Mouse (Mus musculus): ENCODE results near the gene Tmem60. TPM values are rescaled to one million over a fixed set of nuclear protein-coding genes. Genes with fewer than 3 reads are reported as not detected.

Tmem60 gene
- total RNA-seq, 2 experiments from 2014 or later = 22.0 to 23.3 TPM

DNA sequence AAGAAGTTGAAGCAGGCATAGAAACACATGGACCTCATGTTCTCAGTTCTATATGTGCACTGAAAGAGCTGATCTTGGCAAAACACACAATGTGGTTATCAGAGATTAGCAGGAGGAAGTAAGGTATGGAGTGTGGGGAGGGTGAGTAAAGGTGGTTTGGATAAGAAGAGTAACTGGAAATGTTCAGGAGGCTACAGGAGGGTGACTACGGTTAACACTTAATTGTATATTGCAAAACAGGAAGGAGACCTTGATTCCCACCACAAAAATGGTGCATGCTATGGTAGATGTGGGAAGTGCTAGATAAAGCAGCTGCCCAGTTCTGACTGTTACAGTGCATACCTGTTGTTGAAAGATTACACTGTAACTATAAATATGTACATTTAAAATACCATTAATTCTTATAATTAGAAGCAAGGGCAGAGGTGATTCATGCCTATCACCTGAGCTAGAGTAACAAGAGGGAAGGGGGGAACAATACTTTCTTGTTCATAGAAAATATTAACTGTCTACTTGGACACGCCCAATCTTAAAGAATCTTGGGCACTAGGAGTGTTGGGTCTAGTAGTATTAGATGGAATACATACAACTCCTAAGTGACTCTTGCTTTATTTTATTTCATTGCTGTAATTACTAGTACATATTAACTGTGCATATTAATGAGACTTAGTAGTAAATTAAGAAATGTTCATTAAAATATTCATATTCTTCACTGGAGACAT lies 15.6 kb downstream of the Tmem60 start:
- no peak for DNase-seq (ENCODE audit: low spot score in 2 of 2)
- intact Hi-C loops (cut with DNase I) = no loop called here

DNA sequence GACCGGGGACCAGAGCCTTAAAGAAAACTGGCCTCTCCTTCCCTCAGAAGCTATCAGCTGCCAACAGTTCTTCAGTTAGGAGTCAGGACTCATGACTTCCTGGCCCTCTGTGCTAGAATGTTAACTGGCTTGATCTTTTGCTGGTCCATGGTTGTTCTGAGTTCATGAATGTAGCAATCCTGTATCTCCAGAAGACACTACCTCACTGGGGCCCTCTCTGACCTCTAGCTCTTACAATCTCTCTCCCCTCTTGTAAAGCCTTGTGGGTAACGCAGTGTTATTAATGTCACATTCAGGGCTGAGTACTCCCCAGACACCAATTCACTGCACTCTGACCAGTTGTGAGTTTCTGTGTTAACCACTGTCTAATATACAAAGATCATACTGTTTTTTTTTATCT lies 22.7 kb downstream of the Tmem60 start:
- intact Hi-C loops (cut with DNase I) = no loop called here
- no peak for DNase-seq (ENCODE audit: low spot score in 2 of 2)

DNA sequence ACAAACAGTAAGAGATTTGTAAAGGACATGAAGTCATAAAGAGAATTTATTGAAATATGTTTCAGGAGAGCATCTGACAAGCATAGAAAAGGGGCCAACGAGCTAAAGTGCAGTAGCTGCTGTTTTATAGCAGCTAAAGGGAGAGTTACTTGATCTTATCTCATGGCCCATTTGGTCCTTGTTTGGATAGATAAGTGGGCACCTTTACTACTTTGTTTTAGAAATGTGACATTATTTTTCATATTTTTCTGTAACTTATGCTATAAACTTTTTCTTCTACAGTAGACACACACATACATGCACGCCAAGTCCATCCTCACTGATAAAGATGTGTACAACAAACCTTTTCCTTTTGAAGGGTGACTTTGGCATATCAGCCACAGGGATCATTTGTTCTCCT lies 23.4 kb downstream of the Tmem60 start:
- intact Hi-C loops (cut with DNase I) = no loop called here
- DNase-seq (ENCODE audit: low spot score in 2 of 2) = no peak

DNA sequence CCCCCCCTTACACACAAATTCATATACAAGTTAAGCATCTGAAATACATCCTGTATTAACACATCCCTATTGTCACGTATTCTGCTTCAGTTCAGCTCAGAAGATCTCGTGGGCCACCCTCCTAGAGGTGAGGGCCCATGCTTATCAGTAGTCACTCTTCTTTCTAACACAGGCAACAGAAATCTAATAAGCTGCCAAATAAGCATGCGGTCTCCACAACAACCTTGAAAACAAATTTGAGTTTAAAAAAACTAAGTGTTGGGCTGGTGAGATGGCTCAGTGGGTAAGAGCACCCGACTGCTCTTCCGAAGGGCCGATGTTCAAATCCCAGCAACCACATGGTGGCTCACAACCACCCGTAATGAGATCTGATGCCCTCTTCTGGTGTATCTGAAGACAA lies 24.2 kb downstream of the Tmem60 start:
- intact Hi-C loops (cut with DNase I) = no loop called here
- DNase-seq (ENCODE audit: low spot score in 2 of 2) = no peak

DNA sequence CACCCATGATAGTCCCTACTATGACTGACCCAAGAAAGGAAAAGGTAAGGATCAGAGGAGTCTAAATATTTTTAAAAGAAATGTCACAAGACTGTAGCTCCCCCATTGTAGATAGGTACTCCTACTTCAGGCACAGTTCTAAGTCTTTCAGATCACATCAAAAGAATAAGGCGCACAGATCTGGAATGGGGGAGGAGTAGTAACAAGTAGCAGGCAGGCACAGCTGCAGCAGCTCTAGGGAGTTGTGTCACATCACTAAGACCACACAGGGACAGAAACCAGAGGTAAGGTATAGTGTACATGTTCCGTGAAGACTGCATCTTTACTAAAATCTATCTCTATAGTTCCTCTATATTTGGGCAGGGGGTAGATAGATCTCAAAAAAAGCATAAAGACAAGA lies 29.8 kb downstream of the Tmem60 start:
- intact Hi-C loops (cut with DNase I) = loop anchor here (2.0 to 5.0 kb wide), 2 partner anchors 39 to 56 kb away; no protein-coding TSS in a partner anchor
- no peak for DNase-seq (ENCODE audit: low spot score in 2 of 2)

DNA sequence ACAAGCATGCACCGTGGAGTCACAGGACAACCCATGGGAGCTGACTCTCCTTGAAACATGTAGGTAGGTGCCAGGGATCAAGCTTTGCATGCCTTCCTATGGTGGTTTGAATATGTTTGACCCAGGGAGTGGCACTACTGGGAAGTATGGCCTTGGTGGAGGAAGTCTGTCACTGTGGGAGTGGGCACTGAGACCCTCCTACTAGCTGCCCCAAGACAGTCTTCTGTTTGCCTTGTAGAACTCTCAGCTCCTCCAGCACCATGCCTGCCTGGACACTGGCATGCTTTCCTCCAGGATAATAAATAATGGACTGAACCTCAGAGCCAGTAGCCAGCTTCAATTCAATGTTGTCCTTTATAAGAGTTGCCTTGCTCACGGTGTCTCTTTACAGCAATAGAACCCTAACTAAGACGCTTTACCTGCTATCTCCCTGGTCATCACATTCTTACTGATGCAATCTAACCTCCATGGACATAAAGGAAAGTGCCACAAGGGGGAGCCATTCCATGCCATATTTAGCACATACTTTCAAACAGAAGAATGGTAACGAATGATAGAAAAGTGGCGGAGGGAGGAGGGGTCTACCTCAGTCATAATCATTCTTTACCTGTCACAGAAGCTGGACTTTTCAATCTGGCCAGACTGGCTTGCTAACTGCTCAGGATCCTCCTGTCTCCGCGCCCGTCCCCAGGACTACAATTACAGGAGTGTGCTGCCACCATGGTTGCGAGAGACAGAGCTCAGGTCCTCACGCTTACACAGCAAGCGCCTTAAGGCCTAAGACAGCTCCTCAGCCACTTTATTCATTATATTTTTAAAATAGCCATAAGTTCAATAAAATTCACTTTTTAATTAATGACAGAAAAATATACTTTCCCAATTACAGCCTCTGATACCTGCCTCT lies 31.6 kb downstream of the Tmem60 start:
- DNase-seq (ENCODE audit: low spot score in 2 of 2) = peak; percentile 75 to 83
- intact Hi-C loops (cut with DNase I) = loop anchor here (2.0 to 5.0 kb wide), 2 partner anchors 37 to 54 kb away; no protein-coding TSS in a partner anchor

DNA sequence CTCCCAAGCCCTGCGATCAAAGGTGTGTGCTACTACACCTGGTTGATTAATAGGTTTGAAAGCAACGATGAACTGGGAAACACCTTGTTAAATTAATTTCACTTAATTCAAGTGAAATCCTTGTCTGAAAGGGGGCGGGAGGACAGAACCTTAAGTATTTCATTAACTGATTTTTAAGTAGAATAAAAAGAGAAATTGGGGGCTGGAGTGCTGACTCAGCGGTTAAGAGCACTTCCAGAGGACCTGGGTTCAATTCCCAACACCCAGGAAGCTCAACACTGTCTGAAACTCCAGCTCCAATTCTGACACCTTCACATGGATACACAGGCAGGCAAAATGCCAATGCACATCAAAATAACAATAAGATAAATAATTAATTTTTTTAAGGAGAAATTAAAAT lies 37.0 kb downstream of the Tmem60 start:
- intact Hi-C loops (cut with DNase I) = no loop called here
- no peak for DNase-seq (ENCODE audit: low spot score in 2 of 2)

DNA sequence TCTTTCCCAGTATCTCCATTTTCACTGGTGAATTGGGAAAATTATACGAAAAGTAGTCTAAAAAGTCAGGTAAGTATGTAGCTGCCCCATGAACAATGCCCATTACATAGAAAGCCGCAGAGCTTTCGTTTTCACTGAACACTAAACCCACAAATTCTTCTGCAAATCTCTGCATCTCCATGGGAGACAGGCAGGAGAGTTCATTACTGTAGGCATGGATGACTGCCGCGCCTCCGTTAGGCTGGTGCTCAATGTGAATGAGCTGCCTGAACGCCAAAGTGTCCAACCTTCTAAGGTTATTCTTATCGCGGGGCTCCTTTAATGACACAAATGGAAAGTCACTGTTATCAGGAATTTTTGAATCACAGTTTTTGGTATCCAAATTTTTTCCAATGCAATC lies 37.6 kb downstream of the Tmem60 start:
- intact Hi-C loops (cut with DNase I) = no loop called here
- DNase-seq (ENCODE audit: low spot score in 2 of 2) = no peak

DNA sequence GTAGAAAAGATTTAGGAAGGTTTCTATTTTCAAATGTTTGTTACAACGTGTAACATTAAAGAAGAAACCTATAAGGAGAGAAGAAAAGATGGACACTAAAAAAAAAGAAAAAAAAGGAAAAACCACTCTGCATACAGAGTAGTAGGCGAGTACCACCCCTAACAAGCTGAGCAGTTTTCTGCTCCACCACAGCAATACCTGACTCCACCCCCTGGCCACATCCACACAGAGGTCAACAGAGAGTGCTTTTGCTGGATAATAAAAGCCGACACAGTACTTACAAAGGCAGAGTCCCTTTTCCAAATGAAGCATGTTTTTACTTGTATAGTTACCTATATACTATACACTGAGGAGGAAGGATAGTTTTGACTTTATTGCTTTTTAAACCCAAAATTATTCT lies 42.6 kb downstream of the Tmem60 start:
- DNase-seq (ENCODE audit: low spot score in 2 of 2) = no peak
- intact Hi-C loops (cut with DNase I) = no loop called here

DNA sequence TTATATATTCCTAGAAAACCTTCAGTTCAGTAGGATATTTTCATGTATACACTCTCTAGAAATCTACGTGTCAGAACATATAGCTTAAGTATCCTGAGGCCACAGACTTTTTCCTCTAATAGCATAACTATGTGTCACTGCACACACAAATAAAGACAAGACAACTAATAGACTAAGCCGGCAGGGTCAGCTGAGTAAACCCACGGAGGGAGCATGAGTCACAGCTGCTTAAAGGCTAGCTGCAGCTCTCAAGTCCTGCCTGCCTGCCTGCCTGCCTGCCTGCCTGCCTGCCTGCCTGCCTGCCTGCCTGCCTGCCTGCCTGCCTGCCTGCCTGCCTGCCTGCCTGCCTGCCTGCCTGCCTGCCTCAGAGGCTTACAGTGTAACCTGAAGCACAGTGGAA lies 43.5 kb downstream of the Tmem60 start:
- intact Hi-C loops (cut with DNase I) = no loop called here
- DNase-seq (ENCODE audit: low spot score in 2 of 2) = no peak

DNA sequence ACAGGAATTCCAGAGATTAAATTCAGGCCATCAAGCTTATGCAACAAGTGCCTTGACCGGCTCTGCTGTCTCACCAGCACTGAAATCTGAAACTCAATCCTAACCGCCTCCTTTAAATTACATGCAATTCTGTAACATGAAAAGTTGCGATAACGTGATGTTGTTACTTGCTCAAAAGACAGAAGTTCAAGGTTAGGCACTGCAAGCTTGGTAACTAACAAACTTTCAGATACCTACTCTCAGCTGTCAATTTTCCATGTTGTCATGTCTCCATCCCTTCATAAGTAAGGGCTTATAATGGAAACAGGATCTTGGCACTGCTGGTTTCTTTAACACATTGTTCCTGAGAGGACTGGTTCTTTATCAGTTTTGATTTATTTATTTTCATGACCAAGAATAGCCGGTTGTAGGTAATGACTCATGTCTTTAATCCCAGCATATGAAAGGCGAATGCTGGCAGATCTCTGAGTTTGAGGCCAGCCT lies 47.7 kb downstream of the Tmem60 start:
- intact Hi-C loops (cut with DNase I) = no loop called here
- no peak for DNase-seq (ENCODE audit: low spot score in 2 of 2)

DNA sequence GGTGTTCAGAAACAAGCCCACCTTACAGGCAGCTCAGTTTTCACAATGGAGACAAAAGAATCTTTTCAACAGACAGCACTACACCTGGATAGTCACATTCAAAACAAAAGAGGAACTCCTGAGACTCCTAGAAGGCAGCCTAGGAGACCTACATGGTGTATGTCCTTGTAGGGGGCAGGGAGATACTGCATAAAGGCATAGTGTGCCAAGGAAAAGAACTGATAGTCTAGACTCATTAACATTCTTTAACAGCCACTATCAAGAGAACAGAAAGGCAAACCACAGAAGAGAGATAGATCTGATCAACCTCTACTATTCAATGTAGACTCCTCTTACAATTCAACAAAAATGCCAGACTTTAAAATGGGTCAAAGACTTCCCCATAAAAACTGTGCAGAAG lies 48.4 kb downstream of the Tmem60 start:
- DNase-seq (ENCODE audit: low spot score in 2 of 2) = no peak
- intact Hi-C loops (cut with DNase I) = no loop called here

DNA sequence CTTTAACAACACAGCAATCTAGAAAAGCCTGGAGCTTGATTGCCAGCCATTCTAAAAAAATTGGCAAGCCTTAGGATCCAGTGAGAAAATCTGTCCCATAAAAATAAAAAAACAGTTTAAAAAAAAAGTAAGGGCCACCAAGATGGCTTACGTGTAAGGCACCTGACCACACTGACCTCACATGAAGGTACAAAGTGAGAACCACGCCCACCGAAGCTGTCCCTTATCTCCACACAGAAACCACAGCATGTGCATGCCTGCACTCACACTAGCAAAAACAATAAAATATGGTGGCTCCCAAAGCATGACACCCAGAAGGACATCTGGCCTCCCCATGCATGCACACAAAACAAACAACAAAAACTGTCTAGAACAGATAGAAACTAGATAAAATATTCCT lies 49.3 kb downstream of the Tmem60 start:
- intact Hi-C loops (cut with DNase I) = no loop called here
- no peak for DNase-seq (ENCODE audit: low spot score in 2 of 2)

DNA sequence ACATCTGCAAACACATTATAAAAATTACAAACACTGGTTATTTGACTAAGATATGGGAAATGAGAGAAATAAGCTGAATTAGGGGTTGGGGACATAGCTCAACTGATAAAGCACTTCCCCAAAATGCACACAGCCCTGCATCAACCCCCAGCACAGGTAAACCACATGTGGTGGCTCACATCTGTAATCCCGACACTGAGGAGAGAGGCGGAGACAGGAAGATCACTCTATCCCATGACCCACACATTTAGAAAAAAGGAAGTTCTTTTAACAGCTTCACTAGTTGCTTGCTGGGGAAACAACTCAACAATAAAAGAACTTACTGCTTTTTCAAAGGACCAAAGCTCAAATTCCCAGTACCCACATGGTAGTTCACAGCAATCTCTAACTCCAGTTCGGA lies 50.6 kb downstream of the Tmem60 start:
- intact Hi-C loops (cut with DNase I) = no loop called here
- no peak for DNase-seq (ENCODE audit: low spot score in 2 of 2)

DNA sequence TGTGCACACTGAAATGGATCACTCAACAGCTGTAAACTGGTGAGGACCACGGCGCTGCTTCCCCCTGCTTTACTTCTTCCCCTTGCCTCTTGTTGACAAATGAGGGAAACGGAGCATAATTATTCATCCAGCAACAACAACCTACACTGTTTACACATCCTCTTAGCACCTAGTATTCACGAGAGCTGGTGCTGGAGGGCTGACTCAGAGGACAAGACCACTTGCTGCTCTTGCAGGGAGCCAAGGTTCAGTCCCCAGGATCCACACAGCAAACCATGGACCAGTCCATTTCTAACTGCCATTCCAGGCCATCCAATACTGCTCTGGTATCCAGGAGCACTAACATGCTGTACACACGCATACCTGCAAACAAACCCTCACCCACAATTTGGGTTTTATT lies 53.9 kb downstream of the Tmem60 start:
- intact Hi-C loops (cut with DNase I) = no loop called here
- no peak for DNase-seq (ENCODE audit: low spot score in 2 of 2)

Other genes starting within 250 kb of the Tmem60 start
- 10 to 100 TPM; 23.2 to 24.9 TPM for gene Phtf2, start 67 bp upstream of the Tmem60 start, total RNA-seq (2021)
- 10 to 100 TPM; 13.7 to 14.7 TPM for gene Rsbn1l, start 74.2 kb downstream of the Tmem60 start, total RNA-seq (2021)
- gene Ptpn12, start 173.7 kb downstream of the Tmem60 start, total RNA-seq (2021) = 10 to 100 TPM; 33.5 to 35.2 TPM

Measured in left cerebral cortex, postnatal 14 days (tissue).